Mouse (Mus musculus) embryonic facial prominence, embryonic 11.5 days (tissue): ENCODE results near the gene Cwh43. TPM values are rescaled to one million over a fixed set of nuclear protein-coding genes. Genes with fewer than 3 reads are reported as not detected.

Experiments
- ATAC-seq: fragments of 200-750 bp; cut with Nextera tagmentation; replicated peaks from 2 replicates; pipeline ENCODE4 v1.8.0; 2017; ENCODE audit warnings: low read depth; ENCODE audit not compliant: insufficient number of reproducible peaks, low FRiP score, low TSS enrichment
- DNase-seq: peaks from one replicate; pipeline ENCODE4 v3.0.0-alpha.2; 2015; ENCODE audit warnings: low spot score
- H3K27ac ChIP-seq: fragments of 300-500 bp; sonication (generic); replicated peaks from 2 replicates; pipeline ENCODE4 v1.5.1; 2014; ENCODE audit warnings: mild to moderate bottlenecking, low read depth, low read length, control low read depth
- H3K27me3 ChIP-seq: fragments of 300-500 bp; sonication (generic); 2 replicates; pipeline ENCODE4 v1.6.1; 2014; ENCODE audit warnings: mild to moderate bottlenecking, low read length, moderate library complexity, mixed read lengths; ENCODE audit not compliant: control insufficient read depth, insufficient read depth
- H3K36me3 ChIP-seq: fragments of 300-500 bp; sonication (generic); replicated peaks from 2 replicates; pipeline ENCODE4 v1.6.1; 2014; ENCODE audit warnings: low read depth, mild to moderate bottlenecking, low read length, moderate library complexity, mixed read lengths; ENCODE audit not compliant: control insufficient read depth, insufficient read depth
- H3K4me1 ChIP-seq: fragments of 300-500 bp; sonication (generic); 2 replicates; pipeline ENCODE4 v1.6.1; 2014; ENCODE audit warnings: low read length, mixed read lengths; ENCODE audit not compliant: control insufficient read depth, insufficient read depth
- H3K4me2 ChIP-seq: fragments of 300-500 bp; sonication (generic); 2 replicates; pipeline ENCODE4 v1.6.1; 2014; ENCODE audit warnings: low read depth, mild to moderate bottlenecking, control low read depth, low read length, moderate library complexity
- H3K4me3 ChIP-seq: fragments of 300-500 bp; sonication (generic); 2 replicates; pipeline ENCODE4 v1.5.1; 2014; ENCODE audit warnings: low read depth, low read length, control low read depth
- H3K9ac ChIP-seq: fragments of 300-500 bp; sonication (generic); replicated peaks from 2 replicates; pipeline ENCODE4 v1.6.1; 2014; ENCODE audit warnings: mild to moderate bottlenecking, control low read depth, low read length
- H3K9me3 ChIP-seq: fragments of 300-500 bp; sonication (generic); replicated peaks from 2 replicates; pipeline ENCODE4 v1.6.1; 2016; ENCODE audit warnings: mild to moderate bottlenecking, low read length, inconsistent platforms, mixed read lengths; ENCODE audit not compliant: control insufficient read depth
- WGBS: fragments of 180-500 bp; shearing (Covaris S2); extraction: QIAGEN DNeasy Blood & Tissue Kit; methylation state at CpG from one replicate; pipeline ENCODE4 v1.1.7; 2014; 5-methylcytosine and 5-hydroxymethylcytosine counted together
- polyA plus RNA-seq: library from polyadenylated mRNA; unstranded; fragments of >200 nt; fragmentation: Nextera tagmentation; extraction: Ambion mirVana; gene quantifications from 2 replicates; pipeline ENCODE4 v1.2.1, GENCODE M21; 2014

Cwh43 gene
- polyA plus RNA-seq, 1 experiment from 2014 or later, result 0.14 TPM

DNA sequence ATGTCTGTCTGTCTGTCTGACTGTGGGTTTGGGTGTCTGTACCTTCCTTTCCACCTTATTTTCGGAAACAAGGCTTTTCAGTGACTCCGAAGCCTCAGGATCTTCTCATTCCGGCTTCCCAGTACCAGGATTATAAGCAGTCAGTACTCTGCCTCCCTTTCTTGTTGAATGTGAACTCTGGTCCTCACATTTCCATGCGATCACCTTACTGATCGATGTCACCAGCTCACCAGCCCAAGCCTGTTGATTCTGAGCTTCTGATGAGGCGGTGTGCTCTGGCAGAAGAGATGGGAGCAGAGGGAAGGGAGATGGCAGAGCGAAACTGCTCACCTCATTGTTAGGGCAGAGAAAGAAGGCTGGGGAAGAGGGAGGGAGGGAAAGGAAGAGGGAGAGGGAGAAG lies 24.4 kb upstream of the Cwh43 start:
- WGBS, result 67% methylated on average over 7 of the region's 7 CpGs
- Histone ChIP-seq H3K36me3 (no peaks in the 10 kb centered on the region), H3K4me3 (no peak overlapping the region), H3K27ac (no peak overlapping the region), H3K4me1 (no peaks in the 10 kb centered on the region), H3K9me3 (no peaks in the 10 kb centered on the region), H3K4me2 (no peak overlapping the region), H3K9ac (no peak overlapping the region), H3K27me3 (no peaks in the 10 kb centered on the region)
- DNase-seq (no peak), ATAC-seq (no peak)

DNA sequence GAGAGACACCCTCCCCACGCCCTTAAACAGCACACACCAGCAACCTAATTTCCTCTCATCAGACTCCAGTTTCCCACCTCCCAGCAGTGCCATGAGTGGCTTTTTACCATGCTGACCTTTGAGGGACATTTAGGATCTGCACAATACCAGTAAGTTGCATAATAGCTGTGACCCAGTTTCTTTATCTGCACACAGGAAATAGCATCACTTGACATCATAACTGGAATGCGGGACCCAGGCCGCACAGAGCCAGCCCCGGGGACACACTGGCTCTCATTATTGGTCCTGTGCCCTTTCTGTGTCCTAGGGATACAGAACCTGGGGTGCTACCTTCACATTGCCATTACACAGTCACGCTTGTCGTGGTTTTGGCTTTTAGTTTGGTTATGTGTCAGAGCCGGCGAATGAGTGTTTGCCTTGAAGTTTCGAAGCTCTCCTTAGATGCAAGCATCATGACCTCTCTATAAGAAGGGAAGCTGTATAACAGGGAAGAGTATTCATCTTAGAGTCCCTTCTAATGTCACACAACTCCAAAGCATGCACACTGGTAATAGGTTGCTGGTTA lies 23.8 kb upstream of the Cwh43 start:
- Histone ChIP-seq H3K9me3 (no peaks in the 10 kb centered on the region), H3K4me1 (no peaks in the 10 kb centered on the region), H3K27ac (no peak overlapping the region), H3K36me3 (no peaks in the 10 kb centered on the region), H3K9ac (no peak overlapping the region), H3K27me3 (no peaks in the 10 kb centered on the region), H3K4me3 (no peak overlapping the region), H3K4me2 (no peak overlapping the region)
- WGBS, result 78% methylated on average over 9 of the region's 9 CpGs
- DNase-seq (no peak), ATAC-seq (no peak)

DNA sequence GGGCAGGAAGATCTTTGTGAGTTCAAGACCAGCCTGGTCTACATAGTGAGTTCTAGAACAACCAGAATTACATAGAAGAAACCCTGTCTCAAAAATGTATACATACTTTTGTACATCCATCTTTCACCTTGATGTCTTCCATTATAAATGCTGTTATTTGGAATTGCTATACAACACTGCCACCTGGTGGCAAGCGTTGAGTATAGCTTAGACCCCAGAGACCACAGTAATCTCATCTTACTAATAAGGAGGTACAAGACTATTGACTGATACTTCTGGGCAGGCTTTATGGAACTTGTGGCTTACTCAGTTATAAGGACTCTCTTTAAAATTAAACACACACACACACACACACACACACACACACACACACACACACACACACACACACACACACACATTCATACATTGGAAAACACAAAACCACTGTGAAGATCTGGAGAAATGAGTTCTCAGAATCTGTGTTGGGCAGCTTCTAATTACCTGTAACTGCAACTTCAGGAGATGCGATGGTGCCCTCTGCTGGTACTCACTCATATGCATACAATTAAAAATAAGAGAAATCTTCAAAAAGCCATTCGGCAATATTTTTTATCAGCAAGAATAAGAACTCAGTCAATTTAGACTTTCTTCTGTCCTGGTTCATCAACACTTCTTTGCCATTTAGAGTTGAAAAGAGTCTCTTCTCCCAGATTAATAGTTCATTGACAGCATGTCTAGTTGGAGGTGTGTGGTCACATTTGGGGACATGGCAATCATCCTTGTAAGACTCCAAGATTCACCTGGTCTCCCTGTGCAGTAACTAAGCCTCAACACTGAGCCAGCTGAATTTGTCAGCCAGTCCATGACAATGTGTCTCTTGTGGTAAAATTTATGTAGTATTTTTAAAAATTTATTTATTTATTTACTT lies 22.9 kb upstream of the Cwh43 start:
- Histone ChIP-seq H3K9me3 (no peaks in the 10 kb centered on the region), H3K9ac (no peak overlapping the region), H3K27ac (no peak overlapping the region), H3K4me3 (no peak overlapping the region), H3K27me3 (no peaks in the 10 kb centered on the region), H3K4me2 (no peak overlapping the region), H3K4me1 (no peaks in the 10 kb centered on the region), H3K36me3 (no peaks in the 10 kb centered on the region)
- DNase-seq (peak; percentile 85), ATAC-seq (no peak)
- 29% methylated on average over 3 of the region's 3 CpGs for WGBS

DNA sequence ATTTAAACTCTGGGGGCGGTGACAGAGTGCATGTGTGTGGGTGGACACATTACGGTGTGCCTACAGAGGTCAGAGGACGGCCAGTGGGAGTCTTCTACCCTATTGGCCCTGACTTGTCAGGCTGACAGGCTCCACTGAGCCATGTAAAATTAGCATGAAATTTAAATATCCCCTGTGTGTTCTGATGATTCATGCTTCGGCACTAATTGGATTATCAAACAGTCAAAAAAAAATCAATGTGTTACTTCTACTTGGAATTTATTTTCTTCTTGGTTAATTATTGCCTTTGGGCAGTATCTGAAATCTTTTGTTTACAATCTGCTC lies 22.3 kb upstream of the Cwh43 start:
- 63% methylated on average over 4 of the region's 4 CpGs for WGBS
- DNase-seq (no peak), ATAC-seq (no peak)
- Histone ChIP-seq H3K27me3 (no peaks in the 10 kb centered on the region), H3K4me2 (no peak overlapping the region), H3K9me3 (no peaks in the 10 kb centered on the region), H3K9ac (no peak overlapping the region), H3K4me1 (no peaks in the 10 kb centered on the region), H3K27ac (no peak overlapping the region), H3K36me3 (no peaks in the 10 kb centered on the region), H3K4me3 (no peak overlapping the region)

DNA sequence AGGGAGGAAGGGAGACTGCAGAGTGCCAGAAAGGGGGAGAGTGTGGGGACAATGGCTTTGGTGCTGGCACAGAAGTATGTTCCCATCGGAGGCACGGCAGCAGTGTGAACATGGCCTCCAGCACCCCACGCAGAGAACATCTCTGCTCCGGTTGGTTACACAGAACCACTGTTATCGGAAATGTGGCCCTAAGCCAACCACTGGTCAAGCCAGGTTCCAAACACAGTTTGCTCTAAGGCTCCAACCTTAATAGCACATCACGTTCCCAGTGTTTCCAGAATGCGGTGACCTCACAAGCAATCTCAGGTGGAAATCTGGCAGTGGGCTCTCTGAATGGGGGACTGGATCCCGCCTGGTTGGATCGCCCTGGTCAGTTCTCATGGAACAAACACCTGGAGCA lies 12.8 kb upstream of the Cwh43 start:
- no peaks in the 10 kb centered on the region for H3K27me3 ChIP-seq
- ATAC-seq (no peak), DNase-seq (no peak)
- WGBS, result 88% methylated on average over 9 of the region's 9 CpGs
- no peaks in the 10 kb centered on the region for H3K9me3 ChIP-seq
- H3K4me2 ChIP-seq, result no peak overlapping the region
- no peaks in the 10 kb centered on the region for H3K4me1 ChIP-seq
- no peaks in the 10 kb centered on the region for H3K36me3 ChIP-seq
- no peak overlapping the region for H3K9ac ChIP-seq
- no peak overlapping the region for H3K27ac ChIP-seq
- no peak overlapping the region for H3K4me3 ChIP-seq

DNA sequence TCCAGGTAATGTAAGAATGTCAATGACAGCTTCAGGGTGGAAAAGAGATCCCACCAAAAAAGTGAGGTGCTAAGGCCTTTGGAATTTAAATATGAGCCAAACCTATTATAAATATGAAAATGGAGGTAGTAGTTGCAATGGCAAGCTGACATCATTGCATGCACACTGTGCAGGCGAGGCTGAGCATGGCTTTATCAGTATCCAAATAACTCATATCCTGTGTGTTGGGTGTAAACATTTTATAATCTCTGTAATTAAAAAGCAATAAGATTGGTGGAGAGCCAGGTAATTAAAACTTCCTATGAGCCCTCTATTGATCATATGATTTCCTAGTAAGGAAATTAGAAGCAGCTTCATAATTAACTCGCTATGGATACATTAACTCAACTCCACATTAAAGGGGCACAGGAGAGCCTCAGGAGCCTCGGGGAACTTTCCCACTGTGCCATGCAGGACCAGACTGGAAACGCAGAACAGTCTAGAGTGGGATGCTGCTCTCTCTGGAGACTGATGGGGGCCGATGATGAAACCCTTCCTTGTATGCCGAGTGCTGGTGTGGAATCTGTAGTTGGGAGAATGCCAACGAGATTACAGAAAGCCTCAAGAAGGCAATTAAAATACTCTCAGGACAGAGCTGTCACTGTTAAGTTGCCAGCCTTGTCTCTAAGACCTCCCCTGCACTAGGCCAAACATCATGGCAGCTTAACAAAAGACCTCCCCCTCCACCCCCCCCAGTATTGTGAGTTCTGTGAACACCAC lies 5.9 kb upstream of the Cwh43 start:
- H3K4me1 ChIP-seq, result no peaks in the 10 kb centered on the region
- no peak overlapping the region for H3K4me2 ChIP-seq
- no peak overlapping the region for H3K9ac ChIP-seq
- H3K27me3 ChIP-seq, result no peaks in the 10 kb centered on the region
- H3K9me3 ChIP-seq, result no peaks in the 10 kb centered on the region
- H3K36me3 ChIP-seq, result no peaks in the 10 kb centered on the region
- ATAC-seq (no peak), DNase-seq (no peak)
- WGBS, result 51% methylated on average over 7 of the region's 7 CpGs
- H3K4me3 ChIP-seq, result no peak overlapping the region
- no peak overlapping the region for H3K27ac ChIP-seq

DNA sequence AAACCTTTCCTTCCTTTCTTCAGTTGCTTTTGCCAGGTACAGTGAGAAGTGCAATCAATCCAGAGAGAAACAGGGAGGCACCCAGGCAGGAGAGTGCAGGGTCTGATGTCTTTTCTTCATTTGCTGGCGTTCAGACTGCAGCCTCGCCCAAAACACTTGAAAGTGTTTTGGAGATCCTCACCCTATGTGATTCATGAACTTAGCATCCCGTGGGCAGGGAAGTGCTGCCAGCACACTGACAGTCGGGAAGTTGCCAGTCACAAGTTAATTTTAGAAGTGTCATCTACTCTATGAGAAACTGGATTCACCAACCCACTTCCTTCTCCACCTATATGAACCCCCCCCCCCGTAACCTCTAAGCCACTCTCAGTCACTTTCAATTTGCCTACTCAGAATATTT lies 4.5 kb upstream of the Cwh43 start:
- Histone ChIP-seq H3K9ac (no peak overlapping the region), H3K36me3 (no peaks in the 10 kb centered on the region), H3K4me2 (no peak overlapping the region), H3K4me1 (peaks cover 3% of the 10 kb centered on the region; the same call in 1 of the 2 replicates), H3K27ac (no peak overlapping the region), H3K4me3 (no peak overlapping the region), H3K9me3 (no peaks in the 10 kb centered on the region), H3K27me3 (peaks cover 8% of the 10 kb centered on the region)
- WGBS, result 67% methylated on average over 5 of the region's 5 CpGs
- DNase-seq (no peak), ATAC-seq (no peak)

DNA sequence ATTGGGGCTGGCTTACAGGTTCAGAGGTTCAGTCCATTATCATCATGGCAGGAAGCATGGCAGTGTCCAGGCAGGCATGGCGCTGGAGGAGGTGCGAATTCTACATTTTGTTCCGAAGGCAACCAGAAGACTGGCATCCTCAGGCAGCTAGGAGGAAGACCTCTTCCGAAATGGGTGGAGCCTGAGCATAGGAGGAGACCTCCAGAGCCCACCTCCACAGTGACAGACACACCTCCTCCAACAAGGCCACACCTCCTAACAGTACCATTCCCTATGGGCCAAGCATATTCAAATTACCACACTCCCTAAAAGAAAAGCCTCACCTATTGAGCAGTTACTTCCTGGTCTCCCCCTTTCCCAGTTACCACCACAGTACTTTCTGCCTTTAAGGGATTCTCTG lies 3.0 kb upstream of the Cwh43 start:
- DNase-seq (no peak), ATAC-seq (no peak)
- Histone ChIP-seq H3K4me3 (no peak overlapping the region), H3K27me3 (peaks cover 8% of the 10 kb centered on the region), H3K4me1 (peaks cover 3% of the 10 kb centered on the region; the same call in 1 of the 2 replicates), H3K9me3 (no peaks in the 10 kb centered on the region), H3K36me3 (no peaks in the 10 kb centered on the region), H3K4me2 (no peak overlapping the region), H3K27ac (no peak overlapping the region), H3K9ac (no peak overlapping the region)
- WGBS, result 92% methylated on average over 4 of the region's 4 CpGs
